Mouse (Mus musculus): ENCODE measurements around the gene Retnlb. TPM values are rescaled to one million over a fixed set of nuclear protein-coding genes. Genes with fewer than 3 reads are reported as not detected.

Retnlb gene
- 0.93 TPM in 1 of 2 replicates, not detected in the other for total RNA-seq (2017)

DNA sequence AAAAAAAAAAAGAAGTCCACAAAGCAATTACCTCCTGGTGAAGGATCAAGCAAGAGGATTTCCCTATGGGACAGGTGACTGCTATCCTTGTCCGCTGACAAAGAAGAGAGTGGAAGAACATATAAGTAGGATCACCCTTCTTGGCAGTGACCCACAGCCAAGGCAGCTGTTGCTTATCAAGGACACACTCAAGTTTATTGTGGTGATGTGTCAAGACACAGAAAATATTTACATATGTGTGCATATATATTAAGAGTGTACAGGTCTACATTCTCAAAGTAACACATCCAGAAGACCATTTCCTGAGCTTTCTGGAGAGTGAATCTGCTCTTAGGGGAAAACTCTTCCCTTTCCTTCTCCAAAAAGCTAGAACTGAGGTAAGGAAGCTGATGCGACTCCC is at the start of gene Retnlb:
TSS of gene Retnlb (plus strand) at position 162 of the 400 bp plus-strand sequence.
- no peak for ATAC-seq (ENCODE audit: extremely low read depth, insufficient number of reproducible peaks, low FRiP score, poor library complexity, severe bottlenecking)

DNA sequence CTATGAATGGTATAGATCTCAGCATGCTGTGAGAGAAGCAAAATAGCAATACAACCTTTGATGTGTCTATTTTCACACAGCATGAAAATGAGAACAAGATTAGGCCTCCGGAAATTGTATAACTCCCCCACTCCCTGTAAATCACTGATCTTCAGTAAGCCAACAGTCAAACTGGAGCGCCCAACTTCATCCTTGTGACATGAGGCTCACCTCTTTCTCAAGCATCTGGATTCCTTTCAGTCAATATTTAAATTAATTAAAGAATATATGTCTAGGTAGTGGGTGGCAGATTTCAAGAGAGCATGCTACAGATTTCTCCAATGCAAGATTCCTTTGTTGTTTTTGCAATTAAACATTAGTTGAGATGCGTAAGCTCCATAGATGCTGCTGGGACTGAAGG is 47.5 kb upstream of the Retnlb start:
- no peak for ATAC-seq (ENCODE audit: extremely low read depth, insufficient number of reproducible peaks, low FRiP score, poor library complexity, severe bottlenecking)

DNA sequence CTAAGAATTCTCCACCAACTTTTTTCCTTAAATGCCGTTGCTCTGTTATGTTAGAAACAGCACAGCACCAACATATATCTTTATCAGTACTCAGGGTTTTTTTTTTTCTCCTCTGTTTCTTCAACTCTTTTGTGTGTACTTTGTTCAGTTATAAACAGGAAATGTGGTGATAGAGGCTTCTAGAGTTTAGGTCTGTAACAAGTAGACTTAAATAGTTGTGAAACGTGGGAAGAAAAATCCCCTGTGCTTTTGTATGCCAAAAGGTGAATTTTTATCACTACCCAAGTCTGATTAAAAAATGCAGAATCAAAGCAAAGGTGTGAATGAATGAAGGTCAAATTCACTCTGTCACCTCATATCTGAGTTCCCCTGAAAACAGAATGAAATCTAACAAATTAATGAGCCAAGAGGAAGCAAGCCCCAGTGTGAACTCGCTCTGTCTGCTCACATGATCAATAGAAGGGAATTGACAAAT is 44.6 kb upstream of the Retnlb start, which contains the start of gene Trat1:
TSS of gene Trat1 (minus strand) at position 51 of the 475 bp plus-strand sequence.
- no peak for ATAC-seq (ENCODE audit: extremely low read depth, insufficient number of reproducible peaks, low FRiP score, poor library complexity, severe bottlenecking)

DNA sequence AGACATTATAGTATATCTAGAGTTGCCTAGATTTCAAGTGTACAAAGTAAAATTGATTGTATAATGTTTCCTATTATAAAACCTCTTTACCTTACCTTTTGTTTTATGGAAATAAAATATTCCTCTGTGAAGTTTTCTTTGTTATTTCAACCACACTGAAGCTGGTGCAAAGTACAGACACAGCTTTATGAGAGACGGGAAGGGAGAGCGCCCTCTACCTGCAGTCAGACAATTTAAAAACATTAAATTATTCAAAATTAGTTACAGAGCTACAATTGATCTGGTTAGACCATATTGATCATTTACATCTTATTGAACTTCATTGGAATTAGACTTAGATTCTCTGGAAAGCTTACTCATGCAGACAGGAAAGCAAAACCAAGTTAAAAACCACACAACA is 39.4 kb upstream of the Retnlb start:
- ATAC-seq (ENCODE audit: extremely low read depth, insufficient number of reproducible peaks, low FRiP score, poor library complexity, severe bottlenecking): no peak

DNA sequence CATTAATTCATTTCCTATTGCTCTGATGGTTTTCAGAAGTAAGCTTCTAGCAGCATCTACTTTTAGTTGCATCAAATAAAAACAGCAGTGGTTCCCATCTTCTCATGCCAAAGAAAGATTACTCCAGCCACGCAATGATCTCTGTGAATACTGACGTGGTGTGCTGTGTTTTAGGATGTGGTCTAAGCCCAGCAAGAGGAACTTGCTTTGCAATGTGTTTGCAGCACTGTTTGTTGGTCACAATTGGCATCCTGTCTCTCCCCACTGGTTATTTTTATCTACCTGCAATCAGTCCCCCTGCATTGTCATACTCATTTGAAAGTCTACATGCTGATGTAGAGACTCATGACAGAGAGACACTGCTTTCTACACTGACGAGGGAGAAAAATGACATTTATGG is 30.4 kb upstream of the Retnlb start:
- peak; percentile 83 for ATAC-seq (ENCODE audit: extremely low read depth, insufficient number of reproducible peaks, low FRiP score, poor library complexity, severe bottlenecking)

DNA sequence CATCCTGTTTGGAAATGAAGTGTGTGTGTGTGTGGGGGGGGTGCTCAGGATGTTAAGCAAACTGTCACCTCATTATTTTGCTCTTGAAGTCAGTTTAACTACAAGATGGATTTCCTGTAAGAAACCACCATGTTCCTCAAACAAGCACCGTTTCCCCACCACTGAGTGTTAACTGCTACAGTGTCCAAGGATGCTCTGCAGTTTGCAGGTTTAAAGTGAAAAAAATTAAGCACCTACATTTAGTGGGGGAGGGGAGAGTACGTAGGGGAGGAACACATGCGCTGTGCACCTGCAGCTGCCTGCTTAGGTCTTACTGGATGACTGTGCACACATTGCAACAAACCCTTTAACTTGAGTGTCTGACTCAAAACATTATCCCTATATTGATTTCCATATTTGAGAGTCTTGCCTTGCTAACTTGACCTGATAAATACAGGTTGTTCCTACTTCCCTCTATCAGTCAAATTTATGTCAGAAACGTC is 27.9 kb upstream of the Retnlb start:
- peak; percentile 49; the same call in 1 of the 2 replicates for ATAC-seq (ENCODE audit: extremely low read depth, insufficient number of reproducible peaks, low FRiP score, poor library complexity, severe bottlenecking)

DNA sequence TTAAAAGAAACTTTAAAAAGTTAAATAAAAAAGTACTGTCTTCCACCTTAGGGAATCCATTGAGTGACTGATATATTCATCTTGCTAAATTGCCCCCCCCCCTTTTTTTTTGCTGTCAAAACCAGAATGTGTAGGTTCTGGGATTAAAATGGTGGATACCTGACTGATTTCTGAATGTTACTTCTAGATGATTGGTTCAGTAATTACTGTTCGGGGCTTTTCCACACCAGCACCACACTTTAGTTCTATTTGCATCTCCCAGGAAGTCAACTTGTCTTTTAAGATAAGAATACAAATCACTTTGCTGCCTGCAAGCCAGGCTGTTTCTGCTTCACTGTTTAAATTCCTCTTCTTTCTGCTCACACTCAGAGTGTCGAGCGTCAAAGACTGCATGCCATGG is 18.4 kb upstream of the Retnlb start:
- ATAC-seq (ENCODE audit: extremely low read depth, insufficient number of reproducible peaks, low FRiP score, poor library complexity, severe bottlenecking): no peak

DNA sequence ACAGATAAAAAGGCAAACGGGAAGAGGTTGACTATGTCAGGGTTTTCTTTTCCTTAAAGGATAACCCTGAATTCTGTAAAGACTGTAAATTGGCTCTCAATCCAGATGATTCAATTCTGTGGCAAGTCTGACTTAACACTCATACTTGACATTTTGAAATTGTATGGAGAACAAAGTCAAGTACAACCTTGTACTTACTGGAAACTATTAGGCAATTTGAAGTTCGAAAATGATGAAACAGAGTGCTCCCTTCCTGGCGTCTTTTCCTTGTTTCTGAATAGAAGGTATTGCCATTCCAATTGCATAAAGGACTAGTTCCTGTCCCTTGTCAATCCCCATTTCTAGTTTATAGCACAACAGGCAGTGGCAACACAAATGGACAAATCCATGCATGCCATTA is 17.2 kb upstream of the Retnlb start:
- no peak for ATAC-seq (ENCODE audit: extremely low read depth, insufficient number of reproducible peaks, low FRiP score, poor library complexity, severe bottlenecking)

DNA sequence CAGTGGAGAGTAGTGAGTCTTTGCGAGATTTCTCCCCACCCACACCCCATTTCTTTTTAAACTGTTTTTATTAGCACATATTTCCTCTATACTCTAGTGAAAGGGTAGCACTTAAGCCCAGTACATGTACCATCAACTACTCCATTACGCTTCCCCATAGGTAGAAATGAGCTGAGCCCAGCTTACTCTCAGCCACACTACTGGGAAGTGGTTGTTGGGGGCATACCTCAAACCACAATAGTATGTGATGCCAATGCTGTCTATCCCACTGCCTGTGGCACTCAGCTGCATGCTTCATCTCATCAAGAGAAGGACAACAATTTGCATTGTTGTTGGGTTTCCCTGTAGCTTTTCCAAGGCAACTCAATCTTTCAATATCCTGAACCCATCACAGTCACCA is 15.8 kb upstream of the Retnlb start:
- ATAC-seq (ENCODE audit: extremely low read depth, insufficient number of reproducible peaks, low FRiP score, poor library complexity, severe bottlenecking): peak; percentile 30; the same call in 1 of the 2 replicates

DNA sequence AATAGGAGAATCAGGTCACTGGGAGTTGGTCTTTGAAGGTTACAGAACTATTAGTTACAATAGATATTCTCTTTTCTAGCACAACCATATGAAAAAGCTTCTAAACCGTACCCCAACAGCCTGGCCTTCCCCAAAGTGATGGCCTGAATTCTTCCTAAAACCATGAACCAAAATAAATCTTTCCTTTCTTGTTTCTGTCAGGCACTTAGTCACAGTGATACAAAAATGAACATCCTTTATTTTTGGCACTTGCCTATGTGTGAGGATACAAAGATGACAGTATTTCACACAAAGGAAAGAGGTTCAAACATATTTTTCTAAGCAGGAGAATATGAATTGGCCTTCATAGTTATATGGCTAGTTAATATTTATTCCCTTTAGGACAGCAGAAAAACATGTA is 11.2 kb upstream of the Retnlb start:
- ATAC-seq (ENCODE audit: extremely low read depth, insufficient number of reproducible peaks, low FRiP score, poor library complexity, severe bottlenecking): no peak

DNA sequence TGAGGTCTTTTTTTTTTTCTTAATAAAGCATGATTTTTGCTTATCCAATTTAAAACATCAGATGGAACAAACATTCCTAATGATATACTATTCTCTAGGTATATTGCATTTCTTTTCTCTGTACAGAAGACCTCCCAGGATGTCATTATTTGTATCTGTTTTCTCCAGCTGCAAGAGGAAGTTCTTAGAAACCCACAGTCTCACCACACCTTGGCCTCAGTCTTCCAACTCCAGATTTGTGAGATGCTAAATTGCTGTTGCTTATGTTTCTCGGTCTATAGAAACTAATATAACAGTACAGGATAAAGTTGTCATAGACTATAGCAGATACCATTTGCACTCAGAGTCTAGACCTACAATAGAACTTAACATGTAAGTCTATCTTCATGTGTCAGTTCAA is 10.1 kb upstream of the Retnlb start:
- ATAC-seq (ENCODE audit: extremely low read depth, insufficient number of reproducible peaks, low FRiP score, poor library complexity, severe bottlenecking): no peak

DNA sequence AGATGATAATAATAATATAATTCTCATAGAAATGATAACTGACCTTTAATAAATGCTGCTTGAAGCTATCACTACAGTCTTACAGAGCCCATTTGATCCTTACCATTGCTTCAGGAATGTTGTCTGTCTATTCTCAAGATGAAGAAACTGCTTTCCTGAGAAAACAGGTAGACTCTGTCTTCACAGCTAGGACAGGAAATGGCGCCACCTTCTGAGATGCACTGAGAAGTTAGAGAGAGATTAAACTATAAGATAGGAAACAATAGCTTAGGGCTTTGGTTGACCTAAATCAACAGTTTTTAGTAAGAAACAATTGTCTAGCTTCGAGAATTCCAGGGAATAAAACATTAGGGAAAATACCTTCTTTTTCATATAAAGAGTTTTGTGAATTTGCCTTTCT is 7.3 kb upstream of the Retnlb start:
- ATAC-seq (ENCODE audit: extremely low read depth, insufficient number of reproducible peaks, low FRiP score, poor library complexity, severe bottlenecking): no peak

DNA sequence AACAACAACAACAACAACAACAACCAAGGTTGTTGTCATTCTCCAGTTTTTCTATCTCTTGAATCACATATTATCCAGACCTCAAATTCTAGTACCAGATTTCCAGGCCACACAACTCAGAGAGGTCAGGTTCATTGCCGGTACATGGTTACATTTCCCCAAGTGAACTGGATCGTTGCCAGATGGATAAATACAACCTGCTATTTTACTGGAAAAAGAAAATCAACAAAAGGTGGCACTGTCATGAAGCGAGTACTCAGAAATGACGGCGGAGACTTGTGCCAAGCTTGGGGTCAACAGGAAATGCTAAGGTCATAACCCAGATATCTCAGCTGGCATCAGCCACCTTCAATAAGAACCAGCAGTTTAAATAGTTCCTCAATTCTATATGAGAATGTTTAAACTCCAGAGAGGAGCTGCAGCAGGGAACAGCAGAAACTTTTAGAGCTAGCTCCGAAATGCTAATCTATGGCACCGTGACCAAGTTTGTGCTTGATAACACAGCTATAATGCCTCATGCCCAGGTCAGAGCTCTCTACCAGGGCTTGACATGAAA is 4.7 kb upstream of the Retnlb start:
- ATAC-seq (ENCODE audit: extremely low read depth, insufficient number of reproducible peaks, low FRiP score, poor library complexity, severe bottlenecking): 0 out of 2 replicates have a peak, but pooled peaks have one; percentile 13

DNA sequence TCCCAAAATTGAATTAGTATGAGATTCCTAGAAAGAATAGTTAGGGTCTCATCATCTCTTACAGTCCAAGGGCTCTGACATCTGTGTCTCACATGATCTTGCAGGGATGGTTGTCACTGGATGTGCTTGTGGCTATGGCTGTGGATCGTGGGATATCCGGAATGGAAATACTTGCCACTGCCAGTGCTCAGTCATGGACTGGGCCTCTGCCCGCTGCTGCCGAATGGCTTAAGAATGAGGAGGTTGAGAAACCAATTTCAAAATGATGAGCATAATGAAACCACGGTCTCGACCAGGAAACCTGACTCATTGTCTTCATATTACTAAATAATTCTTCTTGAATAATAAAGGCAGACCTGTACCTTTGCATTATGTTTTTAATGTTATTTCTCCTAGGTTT is 1.9 kb downstream of the Retnlb start:
- ATAC-seq (ENCODE audit: extremely low read depth, insufficient number of reproducible peaks, low FRiP score, poor library complexity, severe bottlenecking): peak; percentile 50; the same call in 1 of the 2 replicates

DNA sequence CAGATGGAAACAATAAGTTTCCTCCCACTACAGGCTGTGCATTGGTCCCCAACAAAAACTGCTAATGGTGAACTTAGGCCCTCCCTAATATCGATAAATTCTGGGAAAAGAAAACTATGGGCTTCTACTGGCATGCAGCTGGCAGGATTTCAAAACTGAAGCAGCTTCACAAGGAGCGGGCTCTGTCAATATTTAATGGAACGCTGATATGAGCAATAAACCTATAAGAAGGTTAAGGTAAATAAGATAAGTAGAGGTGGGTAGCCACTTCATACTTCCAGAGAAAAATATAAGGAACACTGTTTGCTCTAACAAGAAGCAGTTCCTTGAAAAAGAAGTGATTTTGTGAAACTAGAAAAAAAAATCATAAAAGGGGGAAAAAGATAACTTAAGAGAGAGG is 9.8 kb downstream of the Retnlb start:
- no peak for ATAC-seq (ENCODE audit: extremely low read depth, insufficient number of reproducible peaks, low FRiP score, poor library complexity, severe bottlenecking)

DNA sequence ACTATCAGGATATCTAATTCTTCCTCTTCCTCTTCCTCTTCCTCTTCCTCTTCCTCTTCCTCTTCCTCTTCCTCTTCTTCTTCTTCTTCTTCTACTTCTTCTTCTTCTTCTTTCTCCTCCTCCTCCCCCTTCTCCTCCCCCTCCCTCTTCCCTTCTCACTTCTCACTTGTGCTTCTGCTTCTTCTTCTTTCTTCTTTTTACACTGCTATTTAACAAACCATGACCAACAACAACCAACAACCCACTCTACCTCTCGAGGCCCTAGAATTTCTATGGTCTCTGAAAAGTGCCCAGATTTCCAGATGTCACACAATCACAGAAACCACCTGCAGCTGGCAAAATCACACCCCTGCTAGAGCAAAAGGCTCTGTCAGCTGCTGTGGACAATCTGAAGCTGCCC is 11.0 kb downstream of the Retnlb start:
- ATAC-seq (ENCODE audit: extremely low read depth, insufficient number of reproducible peaks, low FRiP score, poor library complexity, severe bottlenecking): no peak

DNA sequence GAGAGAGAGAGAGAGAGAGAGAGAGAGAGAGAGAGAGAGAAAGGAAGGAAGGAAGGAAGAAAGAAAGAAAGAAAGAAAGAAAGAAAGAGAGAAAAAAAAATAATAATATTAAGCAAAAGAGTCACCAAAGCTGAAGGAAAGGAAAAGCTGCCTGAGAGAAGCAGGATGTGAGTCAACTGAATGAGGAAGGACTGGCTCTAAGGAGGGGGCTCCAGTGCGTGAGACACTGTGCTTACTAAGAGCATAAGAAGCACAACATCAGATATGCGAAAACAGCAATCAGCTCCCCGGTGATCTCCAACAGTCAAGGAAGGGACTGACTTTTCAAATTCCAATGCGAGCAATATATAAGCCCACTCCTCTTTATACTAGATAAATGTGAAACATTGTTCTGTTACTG is 12.4 kb downstream of the Retnlb start:
- ATAC-seq (ENCODE audit: extremely low read depth, insufficient number of reproducible peaks, low FRiP score, poor library complexity, severe bottlenecking): no peak

DNA sequence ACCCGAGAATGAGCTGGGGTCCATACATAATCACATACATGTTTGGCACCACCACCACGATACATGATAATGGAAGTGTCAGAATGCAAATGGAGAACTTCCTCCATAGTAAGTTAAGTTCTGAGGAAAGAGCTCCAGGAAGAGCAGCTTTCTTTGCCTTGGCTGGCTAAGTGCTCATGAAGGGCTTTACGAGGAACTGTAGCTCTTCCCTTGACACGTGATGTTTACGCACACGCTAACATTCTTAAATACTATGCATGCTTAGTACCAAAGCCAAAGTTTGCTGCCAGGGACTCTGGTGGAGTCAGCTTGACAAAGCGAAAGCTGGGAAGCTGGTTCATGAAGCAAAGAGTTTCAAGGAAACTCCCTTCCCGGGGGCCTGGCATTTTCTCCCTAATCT is 15.4 kb downstream of the Retnlb start:
- ATAC-seq (ENCODE audit: extremely low read depth, insufficient number of reproducible peaks, low FRiP score, poor library complexity, severe bottlenecking): no peak

DNA sequence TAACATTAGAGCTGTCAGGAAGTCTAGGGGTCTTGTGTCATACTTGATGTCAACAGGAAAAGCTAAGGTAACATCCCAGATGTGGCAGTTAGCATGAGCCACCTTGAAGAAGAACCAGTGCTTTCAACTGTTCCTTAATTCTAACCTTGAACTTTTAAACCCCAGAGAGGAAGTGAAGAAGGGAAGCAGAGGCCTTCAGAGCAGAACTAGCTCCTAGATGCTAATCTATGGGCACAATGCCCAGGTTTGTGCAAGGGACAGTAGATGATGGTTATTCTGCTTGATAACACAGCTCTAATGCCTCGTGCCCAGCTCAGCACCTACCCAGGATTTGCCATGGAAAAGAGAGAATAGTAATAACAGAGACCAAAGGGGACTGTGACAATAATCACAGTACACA is 17.0 kb downstream of the Retnlb start:
- peak; percentile 85 for ATAC-seq (ENCODE audit: extremely low read depth, insufficient number of reproducible peaks, low FRiP score, poor library complexity, severe bottlenecking)

DNA sequence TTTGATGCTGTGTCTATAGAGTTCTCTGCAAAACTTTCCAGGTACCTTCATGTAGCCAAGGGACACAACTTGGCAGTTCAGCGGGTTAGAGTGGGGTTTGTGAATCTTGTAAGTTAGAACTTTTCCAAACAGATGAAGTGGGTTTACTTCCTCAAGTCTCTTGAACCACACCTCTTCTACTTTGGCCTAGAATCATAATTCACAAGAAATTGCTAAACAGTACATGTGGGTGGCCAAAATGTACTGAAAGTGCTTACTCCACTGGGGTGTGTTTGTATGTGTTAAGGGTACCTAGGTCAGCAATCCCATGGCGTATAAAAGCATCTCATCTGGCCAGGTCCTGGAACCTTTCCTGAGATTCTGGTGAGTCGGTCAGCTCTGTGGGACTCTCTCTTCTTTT is 25.6 kb downstream of the Retnlb start, which contains the start of gene Retnla:
TSS of gene Retnla (plus strand) at position 286 of the 400 bp plus-strand sequence.
- ATAC-seq (ENCODE audit: extremely low read depth, insufficient number of reproducible peaks, low FRiP score, poor library complexity, severe bottlenecking): no peak

Measured in neutrophil, adult 5-6 weeks (primary cell).